Mouse (Mus musculus) stomach, embryonic 14.5 days (tissue): ENCODE data around the gene 4930519P11Rik. TPM values are rescaled to one million over a fixed set of nuclear protein-coding genes. Genes with fewer than 3 reads are reported as not detected.

Experiments
- ATAC-seq: fragments of 200-750 bp; cut with Nextera tagmentation; 2 replicates; pipeline ENCODE4 v1.8.0; 2017; ENCODE audit warnings: low read depth, moderate TSS enrichment; ENCODE audit not compliant: insufficient number of reproducible peaks, insufficient read depth, low FRiP score
- H3K27ac ChIP-seq: fragments of 300-500 bp; sonication (generic); 2 replicates; pipeline ENCODE4 v1.5.1; 2014; ENCODE audit warnings: mild to moderate bottlenecking, low read length, moderate library complexity, mixed read lengths
- H3K27me3 ChIP-seq: fragments of 300-500 bp; sonication (generic); 2 replicates; pipeline ENCODE4 v1.6.1; 2014; ENCODE audit warnings: low read length, control low read depth, mixed read lengths; ENCODE audit not compliant: control insufficient read depth, insufficient read depth
- H3K36me3 ChIP-seq: fragments of 300-500 bp; sonication (generic); 2 replicates; pipeline ENCODE4 v1.6.1; 2014; ENCODE audit warnings: mild to moderate bottlenecking, control low read depth, low read length, moderate library complexity, mixed read lengths; ENCODE audit not compliant: control insufficient read depth, insufficient read depth
- H3K4me1 ChIP-seq: fragments of 300-500 bp; sonication (generic); 2 replicates; pipeline ENCODE4 v1.6.1; 2014; ENCODE audit warnings: low read length, control low read depth, mixed read lengths; ENCODE audit not compliant: control insufficient read depth, insufficient read depth
- H3K4me2 ChIP-seq: fragments of 300-500 bp; sonication (generic); replicated peaks from 2 replicates; pipeline ENCODE4 v1.6.1; 2014; ENCODE audit warnings: low read depth, low read length, control low read depth
- H3K4me3 ChIP-seq: fragments of 300-500 bp; sonication (generic); 2 replicates; pipeline ENCODE4 v1.5.1; 2014; ENCODE audit warnings: low read depth, low read length, control low read depth
- H3K9ac ChIP-seq: fragments of 300-500 bp; sonication (generic); replicated peaks from 2 replicates; pipeline ENCODE4 v1.6.1; 2014; ENCODE audit warnings: low read depth, mild to moderate bottlenecking, control low read depth, low read length, moderate library complexity, mixed read lengths
- H3K9me3 ChIP-seq: fragments of 300-500 bp; sonication (generic); 2 replicates; pipeline ENCODE4 v1.6.1; 2016; ENCODE audit warnings: low read depth, low read length, control low read depth; ENCODE audit not compliant: control insufficient read depth
- whole genome bisulfite sequencing: fragments of 180-500 bp; shearing (Covaris S2); extraction: QIAGEN DNeasy Blood & Tissue Kit; methylation state at CpG from one replicate; pipeline ENCODE4 v1.1.7; 2014; 5-methylcytosine and 5-hydroxymethylcytosine counted together
- polyA plus RNA-seq: library from polyadenylated mRNA; unstranded; fragments of >200 nt; fragmentation: Nextera tagmentation; extraction: Ambion mirVana; gene quantifications from 2 replicates; pipeline ENCODE4 v1.2.1, GENCODE M21; 2014

The 4930519P11Rik gene
- polyA plus RNA-seq, 1 experiment from 2014 or later = not detected

DNA sequence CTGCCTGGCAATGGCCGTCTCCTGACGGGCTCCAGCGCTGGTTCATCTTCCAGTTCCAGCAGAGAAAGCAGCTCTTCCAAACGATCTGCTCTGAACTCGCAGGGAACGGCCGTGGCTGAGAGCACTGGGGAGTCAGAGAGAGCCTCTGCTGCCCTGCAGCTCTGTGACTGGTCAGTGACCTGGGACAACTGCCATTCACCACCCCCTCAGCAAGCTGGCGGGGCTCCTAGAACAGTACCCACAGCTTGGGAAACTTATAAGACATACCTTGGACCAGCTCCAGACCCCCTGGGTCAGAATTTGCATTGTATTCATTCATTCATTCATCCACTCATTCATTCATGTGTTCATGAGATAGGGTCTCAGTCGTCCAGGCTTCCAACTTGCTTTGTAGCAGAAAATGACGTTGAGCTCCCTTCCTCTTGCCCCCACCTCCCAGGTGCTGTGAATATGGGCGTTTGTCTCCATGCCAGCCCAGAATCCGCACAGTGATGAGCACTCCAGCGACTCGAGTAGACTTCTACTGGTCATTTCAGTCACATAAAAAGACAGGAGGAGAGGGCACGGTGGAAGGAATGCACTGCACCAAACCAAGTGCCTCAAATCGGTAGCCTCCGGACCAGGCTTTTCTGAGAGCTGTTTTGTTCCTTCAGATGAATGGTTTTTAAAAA lies 28.2 kb downstream of the 4930519P11Rik start:
- no peaks in the 10 kb centered on the region for H3K36me3 ChIP-seq
- no peaks in the 10 kb centered on the region for H3K27me3 ChIP-seq
- no peak overlapping the region for H3K4me2 ChIP-seq
- WGBS = 62% methylated on average over 17 of the region's 17 CpGs
- H3K27ac ChIP-seq = no peak overlapping the region
- peaks cover 3% of the 10 kb centered on the region; the same call in 1 of the 2 replicates for H3K4me1 ChIP-seq
- no peak for ATAC-seq
- H3K9ac ChIP-seq = no peak overlapping the region
- no peaks in the 10 kb centered on the region for H3K9me3 ChIP-seq
- H3K4me3 ChIP-seq = no peak overlapping the region

DNA sequence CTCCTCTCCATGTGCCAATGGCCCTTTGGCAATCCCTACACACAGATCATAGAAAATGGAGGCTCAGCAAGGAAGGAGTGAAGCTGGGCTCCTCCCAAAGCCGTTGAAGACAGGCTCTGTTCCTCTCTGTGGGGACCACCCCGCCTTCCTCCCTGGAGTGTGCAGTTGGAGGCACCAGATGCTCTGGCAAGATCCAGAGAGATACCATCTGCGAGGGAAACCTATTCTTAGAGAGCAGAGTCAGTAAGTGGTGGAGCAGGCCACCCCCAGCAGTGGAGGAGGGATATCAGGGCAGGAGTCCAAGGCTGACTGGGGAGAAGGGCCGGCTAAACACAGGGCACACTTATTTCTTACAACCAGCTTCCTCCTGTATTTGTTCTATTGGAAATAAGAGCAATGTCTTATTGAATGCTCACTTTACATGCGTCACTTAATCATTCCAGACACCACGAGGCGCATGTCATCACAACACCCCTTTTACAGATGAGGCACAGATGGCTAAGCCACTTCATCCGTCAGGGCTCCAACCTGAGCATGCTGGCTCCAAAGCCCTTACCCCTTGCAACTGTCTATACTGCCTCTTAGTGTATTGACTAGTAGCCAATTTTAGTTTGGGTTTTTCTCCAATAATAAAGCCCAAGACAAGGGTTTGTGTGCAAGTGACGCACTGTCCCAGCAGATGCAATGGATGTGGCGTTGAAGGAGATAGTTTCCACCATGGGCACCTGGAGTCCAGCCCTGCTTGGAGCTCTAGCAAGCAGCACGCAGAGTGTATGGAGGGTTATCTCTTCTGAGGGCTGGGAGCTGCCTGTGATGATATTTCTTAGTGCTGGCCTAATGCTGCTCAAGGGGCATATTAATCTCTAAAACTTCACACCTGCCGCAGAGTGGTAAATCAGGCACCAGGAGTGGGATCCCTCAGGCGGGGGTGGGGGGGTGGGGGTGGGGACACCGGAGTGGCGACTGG lies 29.0 kb downstream of the 4930519P11Rik start:
- H3K4me1 ChIP-seq = peaks cover 3% of the 10 kb centered on the region; the same call in 1 of the 2 replicates
- no peak overlapping the region for H3K4me2 ChIP-seq
- H3K9me3 ChIP-seq = no peaks in the 10 kb centered on the region
- no peaks in the 10 kb centered on the region for H3K36me3 ChIP-seq
- ATAC-seq = peak; percentile 75; the same call in 1 of the 2 replicates
- no peak overlapping the region for H3K9ac ChIP-seq
- no peaks in the 10 kb centered on the region for H3K27me3 ChIP-seq
- WGBS = 56% methylated on average over 15 of the region's 15 CpGs
- H3K27ac ChIP-seq = no peak overlapping the region
- H3K4me3 ChIP-seq = no peak overlapping the region

DNA sequence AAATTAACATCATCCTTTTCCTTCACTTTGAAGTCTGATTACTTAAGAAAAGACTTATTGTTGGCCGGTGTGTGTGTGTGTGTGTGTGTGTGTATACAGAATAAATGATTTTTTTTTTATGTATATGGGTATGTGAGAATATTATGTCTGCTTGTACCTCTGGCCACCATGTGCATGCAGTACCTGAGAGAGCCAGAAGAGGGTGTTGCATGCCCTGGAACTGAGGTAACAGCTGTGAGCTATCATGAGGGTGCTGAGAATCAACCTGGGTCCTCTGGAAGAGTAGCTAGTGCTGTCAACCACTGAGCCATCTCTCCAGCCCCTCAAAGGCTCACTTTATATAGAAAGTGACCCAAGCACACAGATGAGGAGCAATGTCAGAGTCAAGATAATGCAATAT lies 31.8 kb downstream of the 4930519P11Rik start:
- WGBS = 89% methylated on average over 1 of the region's 1 CpGs
- H3K9me3 ChIP-seq = no peaks in the 10 kb centered on the region
- H3K27ac ChIP-seq = no peak overlapping the region
- peaks cover 3% of the 10 kb centered on the region; the same call in 1 of the 2 replicates for H3K4me1 ChIP-seq
- no peak for ATAC-seq
- H3K4me2 ChIP-seq = no peak overlapping the region
- no peak overlapping the region for H3K9ac ChIP-seq
- no peaks in the 10 kb centered on the region for H3K27me3 ChIP-seq
- H3K36me3 ChIP-seq = no peaks in the 10 kb centered on the region
- no peak overlapping the region for H3K4me3 ChIP-seq

DNA sequence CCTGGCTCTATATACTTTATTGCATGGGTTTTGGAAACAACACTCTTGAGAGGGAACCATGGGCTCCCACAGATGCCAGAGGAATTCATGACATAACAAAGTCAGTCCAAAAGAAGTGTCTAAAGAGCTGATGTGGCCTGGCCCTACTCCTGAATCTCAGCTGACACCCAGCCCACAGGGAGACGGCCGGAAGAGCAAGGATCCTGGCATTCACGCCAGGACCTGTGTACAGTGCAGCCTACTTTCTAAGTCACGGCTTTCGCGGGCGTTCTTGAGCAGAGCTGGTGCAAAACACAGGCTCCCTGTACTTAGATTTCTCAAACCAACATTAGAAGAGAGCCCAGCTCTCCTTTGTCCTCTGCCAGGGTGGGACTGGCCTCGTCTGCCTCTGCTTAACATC lies 32.7 kb downstream of the 4930519P11Rik start:
- Histone ChIP-seq H3K4me3 (no peak overlapping the region), H3K27me3 (no peaks in the 10 kb centered on the region), H3K9me3 (no peaks in the 10 kb centered on the region), H3K9ac (no peak overlapping the region), H3K27ac (no peak overlapping the region), H3K4me1 (peaks cover 3% of the 10 kb centered on the region; the same call in 1 of the 2 replicates), H3K36me3 (no peaks in the 10 kb centered on the region), H3K4me2 (no peak overlapping the region)
- WGBS = 77% methylated on average over 8 of the region's 8 CpGs
- ATAC-seq = no peak

DNA sequence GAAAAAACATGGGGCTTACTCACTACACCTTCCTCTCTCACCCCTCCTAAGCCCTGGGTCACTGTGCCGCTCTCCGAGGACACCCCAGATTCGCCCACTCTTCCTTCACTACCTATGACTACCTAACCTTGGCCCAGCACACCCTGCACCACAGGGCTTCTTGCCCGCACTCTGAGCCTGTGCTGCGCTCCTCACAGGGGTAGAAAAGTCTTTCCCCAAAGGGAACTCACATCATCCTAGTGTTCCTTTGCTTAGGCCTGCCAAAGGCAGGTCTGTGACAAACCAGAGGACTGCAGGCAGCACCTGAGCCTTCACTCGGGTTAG lies 35.5 kb downstream of the 4930519P11Rik start:
- no peak for ATAC-seq

DNA sequence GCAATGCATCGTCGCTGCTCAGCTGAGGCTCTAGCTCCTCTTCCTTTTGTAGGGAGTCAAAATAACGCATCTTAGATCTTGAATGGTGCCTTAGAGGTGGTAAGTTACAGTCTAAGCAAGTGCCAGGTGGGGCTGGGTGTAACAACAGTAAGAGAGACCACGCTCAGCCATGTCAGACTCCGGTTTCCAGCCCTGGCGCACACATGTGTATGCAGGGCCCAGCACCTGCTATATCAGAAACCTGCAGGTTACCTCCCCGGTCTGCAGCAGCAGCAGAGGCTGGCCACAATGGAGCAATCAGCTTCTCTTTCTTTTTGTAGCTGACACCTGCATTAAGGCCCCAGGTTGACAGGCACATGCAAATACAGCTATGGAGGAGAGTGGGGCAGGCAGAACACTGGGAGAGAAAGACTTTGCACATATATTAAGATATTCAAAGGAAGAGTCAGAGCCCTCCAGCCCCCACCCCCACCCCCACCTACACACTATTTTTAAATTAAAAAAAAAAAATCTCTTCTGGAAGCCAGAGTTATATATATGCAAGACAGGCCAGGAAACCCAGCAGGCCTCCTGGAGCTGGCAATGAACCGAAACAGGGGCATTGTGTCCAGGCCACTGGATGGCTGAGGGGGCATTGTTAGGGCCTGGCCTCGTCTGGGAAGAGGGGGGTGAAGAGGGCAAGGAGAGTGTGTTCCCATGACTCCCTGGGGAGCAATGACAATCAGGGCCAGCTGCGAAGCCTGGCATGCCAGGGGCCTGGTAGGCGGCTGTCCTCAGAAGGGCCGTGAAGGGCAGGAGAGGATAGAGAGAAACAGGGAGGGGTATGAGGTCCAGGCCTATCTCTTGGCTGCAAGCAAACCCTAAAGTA lies 36.1 kb downstream of the 4930519P11Rik start:
- Histone ChIP-seq H3K9me3 (no peaks in the 10 kb centered on the region), H3K9ac (no peak overlapping the region), H3K4me1 (no peaks in the 10 kb centered on the region), H3K27me3 (no peaks in the 10 kb centered on the region), H3K36me3 (no peaks in the 10 kb centered on the region), H3K27ac (no peak overlapping the region), H3K4me3 (no peak overlapping the region), H3K4me2 (no peak overlapping the region)
- 62% methylated on average over 12 of the region's 12 CpGs for WGBS
- no peak for ATAC-seq

More for the DNA sequence above, 35.5 kb downstream of the 4930519P11Rik start:
- Histone ChIP-seq H3K9me3 (no peaks in the 10 kb centered on the region), H3K4me3 (no peak overlapping the region), H3K9ac (no peak overlapping the region), H3K4me2 (no peak overlapping the region), H3K36me3 (no peaks in the 10 kb centered on the region), H3K4me1 (no peaks in the 10 kb centered on the region), H3K27ac (no peak overlapping the region), H3K27me3 (no peaks in the 10 kb centered on the region)
- WGBS = 86% methylated on average over 6 of the region's 6 CpGs

DNA sequence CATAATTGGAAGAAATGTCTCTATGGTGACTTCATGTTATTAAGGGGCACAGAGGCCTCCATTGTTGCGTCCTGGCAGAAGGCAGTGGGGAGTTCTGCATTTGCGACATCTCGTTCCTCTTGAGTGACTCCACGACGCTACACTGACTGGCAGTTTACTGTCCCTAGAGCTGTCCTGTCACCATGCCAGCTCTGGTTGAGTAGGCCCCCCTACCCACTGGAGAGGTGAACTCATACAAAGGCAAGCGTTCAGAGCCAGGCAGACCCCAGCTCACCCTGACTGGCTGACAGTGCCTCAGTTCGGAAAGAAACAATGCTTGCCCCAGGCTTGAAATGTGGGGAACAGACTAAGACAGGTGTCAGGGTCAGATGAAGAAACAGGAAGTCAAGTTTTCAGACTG lies 39.0 kb downstream of the 4930519P11Rik start:
- 71% methylated on average over 7 of the region's 7 CpGs for WGBS
- Histone ChIP-seq H3K9ac (no peak overlapping the region), H3K4me3 (no peak overlapping the region), H3K9me3 (no peaks in the 10 kb centered on the region), H3K27ac (no peak overlapping the region), H3K4me1 (no peaks in the 10 kb centered on the region; the same call in 1 of the 2 replicates), H3K27me3 (no peaks in the 10 kb centered on the region), H3K36me3 (no peaks in the 10 kb centered on the region), H3K4me2 (no peak overlapping the region)
- ATAC-seq = no peak

DNA sequence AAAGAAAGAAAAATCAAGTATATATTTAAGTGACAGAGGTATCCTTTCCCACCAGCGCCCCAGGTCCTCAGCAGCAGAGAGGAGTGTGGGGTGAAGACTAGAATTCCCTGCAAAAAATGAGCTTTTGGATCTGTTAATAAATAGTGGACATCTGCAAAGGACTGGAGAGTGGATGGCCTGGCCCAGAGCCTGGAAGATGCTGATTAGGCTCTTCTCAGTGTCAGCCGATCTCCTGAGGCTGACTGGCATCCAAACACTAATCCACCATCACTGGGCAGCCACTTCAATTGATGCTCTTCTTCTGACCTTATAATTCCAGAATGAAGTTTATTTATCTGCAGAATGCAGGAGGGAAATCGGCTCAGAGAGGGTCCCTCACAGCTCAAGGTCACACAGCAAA lies 40.2 kb downstream of the 4930519P11Rik start:
- H3K9me3 ChIP-seq = no peaks in the 10 kb centered on the region
- WGBS = 74% methylated on average over 3 of the region's 3 CpGs
- no peak overlapping the region for H3K4me3 ChIP-seq
- no peaks in the 10 kb centered on the region for H3K36me3 ChIP-seq
- H3K4me1 ChIP-seq = peaks cover 10% of the 10 kb centered on the region; the same call in 1 of the 2 replicates
- H3K9ac ChIP-seq = no peak overlapping the region
- no peak overlapping the region for H3K4me2 ChIP-seq
- no peak for ATAC-seq
- no peaks in the 10 kb centered on the region for H3K27me3 ChIP-seq
- no peak overlapping the region for H3K27ac ChIP-seq
